Mouse (Mus musculus) CH12.LX (cell line): Measurements from ENCODE around the gene Xrra1. TPM values are rescaled to one million over a fixed set of nuclear protein-coding genes. Genes with fewer than 3 reads are reported as not detected.

Source experiments
- DNase-seq: peaks from one replicate; pipeline ENCODE4 v3.0.0-alpha.2; 2013; ENCODE audit errors: extremely low read depth
- H3K27ac ChIP-seq: 2 replicates; pipeline ENCODE4 v1.5.1; 2012; ENCODE audit warnings: low read depth, mild to moderate bottlenecking, control low read depth, moderate library complexity; ENCODE audit not compliant: insufficient read depth
- H3K27me3 ChIP-seq: replicated peaks from 2 replicates; pipeline ENCODE3; 2012; ENCODE audit warnings: inconsistent platforms
- H3K36me3 ChIP-seq, 2 experiments: replicated peaks in 1 of 2; 2 replicates each; pipeline versions ENCODE3 to v1.6.1; 2012; ENCODE audit warnings: inconsistent platforms in 1 of 2, low read length in 1 of 2, mild to moderate bottlenecking in 1 of 2, mixed read lengths in 1 of 2, moderate library complexity in 1 of 2; ENCODE audit not compliant: control insufficient read depth in 1 of 2, insufficient read depth in 1 of 2
- H3K4me1 ChIP-seq, 2 experiments: 2 replicates each; pipeline ENCODE4 v1.6.1; 2012; ENCODE audit warnings: inconsistent platforms in 1 of 2, moderate library complexity in 1 of 2; ENCODE audit not compliant: insufficient read depth in 2 of 2, control insufficient read depth in 1 of 2
- H3K4me2 ChIP-seq: 2 replicates; pipeline ENCODE4 v1.6.1; 2012; ENCODE audit warnings: low read depth, mild to moderate bottlenecking, control low read depth; ENCODE audit not compliant: poor library complexity, insufficient read depth, severe bottlenecking
- H3K4me3 ChIP-seq, 3 experiments: fragments of 150-350 bp in 1 of 3; sonication (generic) in 1 of 3; replicated peaks in 1 of 3; 2 replicates each; pipeline versions ENCODE3 to v1.5.1; 2011 to 2012; ENCODE audit warnings: low read depth in 2 of 3, low read length in 2 of 3, mild to moderate bottlenecking in 2 of 3, moderate library complexity in 2 of 3, control low read depth in 1 of 3, improper control_type of control experiment in 1 of 3, inconsistent platforms in 1 of 3, mixed read lengths in 1 of 3; ENCODE audit not compliant: poor library complexity in 1 of 3
- H3K79me2 ChIP-seq: replicated peaks from 2 replicates; pipeline ENCODE4 v1.6.1; 2012; ENCODE audit warnings: mild to moderate bottlenecking, moderate library complexity; ENCODE audit not compliant: control insufficient read depth, poor library complexity, insufficient read depth, severe bottlenecking; ENCODE audit errors: extremely low read depth
- H3K9ac ChIP-seq: 2 replicates; pipeline ENCODE4 v1.6.1; 2012; ENCODE audit warnings: low read depth, mild to moderate bottlenecking, control low read depth, moderate library complexity; ENCODE audit not compliant: insufficient read depth
- H3K9me3 ChIP-seq: replicated peaks from 2 replicates; pipeline ENCODE3; 2012; ENCODE audit warnings: low read length, inconsistent platforms, mixed read lengths
- BHLHE40 ChIP-seq: IDR thresholded peaks from 2 replicates; pipeline ENCODE4 v1.6.1; 2011; ENCODE audit warnings: mild to moderate bottlenecking, low read depth, low read length, improper control_type of control experiment
- CHD1 ChIP-seq: IDR thresholded peaks from 2 replicates; pipeline ENCODE4 v1.6.1; 2012; ENCODE audit warnings: low read depth, low read length, improper control_type of control experiment, inconsistent platforms
- CHD2 ChIP-seq: IDR thresholded peaks from 2 replicates; pipeline ENCODE4 v1.6.1; 2011; ENCODE audit warnings: low read length, improper control_type of control experiment
- CTCF ChIP-seq, 2 experiments: IDR thresholded peaks in 1 of 2; conservative IDR thresholded peaks in 1 of 2; 2 replicates each; pipeline ENCODE4 v1.5.1; 2011 to 2012; ENCODE audit warnings: low read depth in 2 of 2, low read length in 2 of 2, improper control_type of control experiment in 1 of 2, inconsistent platforms in 1 of 2, mild to moderate bottlenecking in 1 of 2, moderate library complexity in 1 of 2
- E2F4 ChIP-seq: IDR thresholded peaks from 2 replicates; pipeline ENCODE4 v1.6.1; 2011; ENCODE audit warnings: low read depth, low read length, improper control_type of control experiment; ENCODE audit not compliant: insufficient replicate concordance
- ELF1 ChIP-seq: IDR thresholded peaks from 2 replicates; pipeline ENCODE4 v1.6.1; 2014; ENCODE audit warnings: low read depth, mild to moderate bottlenecking, inconsistent platforms, low read length, improper control_type of control experiment
- EP300 ChIP-seq: IDR thresholded peaks from 2 replicates; pipeline ENCODE4 v1.6.1; 2011; ENCODE audit warnings: low read length, improper control_type of control experiment
- ETS1 ChIP-seq: conservative IDR thresholded peaks from 2 replicates; pipeline ENCODE4 v1.6.1; 2012; ENCODE audit warnings: low read depth, mild to moderate bottlenecking, inconsistent platforms, low read length, improper control_type of control experiment, moderate library complexity
- GABPA ChIP-seq: IDR thresholded peaks from 2 replicates; pipeline ENCODE4 v1.6.1; 2012; ENCODE audit warnings: low read depth, low read length, improper control_type of control experiment, inconsistent platforms; ENCODE audit not compliant: insufficient replicate concordance
- HCFC1 ChIP-seq: IDR thresholded peaks from 2 replicates; pipeline ENCODE4 v1.6.1; 2012; ENCODE audit warnings: low read depth, mild to moderate bottlenecking, inconsistent platforms, low read length, improper control_type of control experiment
- IRF4 ChIP-seq: IDR thresholded peaks from 2 replicates; pipeline ENCODE4 v1.6.1; 2014; ENCODE audit warnings: low read depth, mild to moderate bottlenecking, inconsistent platforms, low read length, improper control_type of control experiment
- JUN ChIP-seq: IDR thresholded peaks from 2 replicates; pipeline ENCODE4 v1.6.1; 2011; ENCODE audit warnings: low read depth, mild to moderate bottlenecking, low read length, improper control_type of control experiment, moderate library complexity; ENCODE audit not compliant: insufficient read depth
- JUND ChIP-seq: conservative IDR thresholded peaks from 2 replicates; pipeline ENCODE4 v1.6.1; 2011; ENCODE audit warnings: low read depth, low read length, improper control_type of control experiment
- KAT2A ChIP-seq: IDR thresholded peaks from 2 replicates; pipeline ENCODE4 v1.6.1; 2012; ENCODE audit warnings: low read length, improper control_type of control experiment, inconsistent platforms; ENCODE audit not compliant: insufficient replicate concordance
- MAFK ChIP-seq: IDR thresholded peaks from 2 replicates; pipeline ENCODE4 v1.6.1; 2011; ENCODE audit warnings: low read length, improper control_type of control experiment; ENCODE audit not compliant: insufficient replicate concordance
- MAX ChIP-seq: IDR thresholded peaks from 2 replicates; pipeline ENCODE4 v1.6.1; 2011; ENCODE audit warnings: low read length, improper control_type of control experiment
- MAZ ChIP-seq: IDR thresholded peaks from 2 replicates; pipeline ENCODE4 v1.6.1; 2012; ENCODE audit warnings: low read depth, mild to moderate bottlenecking, inconsistent platforms, low read length, improper control_type of control experiment, moderate library complexity
- MEF2A ChIP-seq: IDR thresholded peaks from 2 replicates; pipeline ENCODE4 v1.6.1; 2014; ENCODE audit warnings: low read depth, mild to moderate bottlenecking, inconsistent platforms, low read length, improper control_type of control experiment, borderline replicate concordance
- MXI1 ChIP-seq: IDR thresholded peaks from 2 replicates; pipeline ENCODE4 v1.6.1; 2011; ENCODE audit warnings: mild to moderate bottlenecking, low read depth, low read length, improper control_type of control experiment
- MYC ChIP-seq: IDR thresholded peaks from 2 replicates; pipeline ENCODE4 v1.6.1; 2011; ENCODE audit warnings: low read depth, mild to moderate bottlenecking, improper control_type of control experiment, low read length
- NELFE ChIP-seq: IDR thresholded peaks from 2 replicates; pipeline ENCODE4 v1.6.1; 2011; ENCODE audit warnings: low read depth, low read length, improper control_type of control experiment
- NRF1 ChIP-seq: IDR thresholded peaks from 2 replicates; pipeline ENCODE4 v1.6.1; 2014; ENCODE audit warnings: low read depth, mild to moderate bottlenecking, inconsistent platforms, low read length, improper control_type of control experiment, moderate library complexity
- PAX5 ChIP-seq: IDR thresholded peaks from 2 replicates; pipeline ENCODE4 v1.6.1; 2012; ENCODE audit warnings: low read length, inconsistent platforms, mixed read lengths
- POLR2A ChIP-seq: IDR thresholded peaks from 2 replicates; pipeline ENCODE4 v1.6.1; 2011; ENCODE audit warnings: low read depth, mild to moderate bottlenecking, improper control_type of control experiment, low read length
- POLR2AphosphoS2 ChIP-seq: IDR thresholded peaks from 2 replicates; pipeline ENCODE4 v1.6.1; 2011; ENCODE audit warnings: low read depth, low read length, improper control_type of control experiment
- RAD21 ChIP-seq: IDR thresholded peaks from 2 replicates; pipeline ENCODE4 v1.6.1; 2011; ENCODE audit warnings: low read depth, mild to moderate bottlenecking, low read length, improper control_type of control experiment, moderate library complexity
- RCOR1 ChIP-seq: conservative IDR thresholded peaks from 2 replicates; pipeline ENCODE4 v1.6.1; 2012; ENCODE audit warnings: low read depth, mild to moderate bottlenecking, inconsistent platforms, low read length, improper control_type of control experiment
- SIN3A ChIP-seq: IDR thresholded peaks from 2 replicates; pipeline ENCODE4 v1.6.1; 2012; ENCODE audit warnings: low read length, improper control_type of control experiment, inconsistent platforms
- SMC3 ChIP-seq: IDR thresholded peaks from 2 replicates; pipeline ENCODE4 v1.6.1; 2011; ENCODE audit warnings: low read depth, low read length, improper control_type of control experiment
- TBP ChIP-seq: conservative IDR thresholded peaks from 2 replicates; pipeline ENCODE4 v1.6.1; 2011; ENCODE audit warnings: low read depth, low read length, improper control_type of control experiment
- TCF12 ChIP-seq: IDR thresholded peaks from 2 replicates; pipeline ENCODE4 v1.6.1; 2014; ENCODE audit warnings: low read depth, mild to moderate bottlenecking, inconsistent platforms, low read length, improper control_type of control experiment
- UBTF ChIP-seq: IDR thresholded peaks from 2 replicates; pipeline ENCODE4 v1.6.1; 2012; ENCODE audit warnings: low read depth, mild to moderate bottlenecking, inconsistent platforms, low read length, improper control_type of control experiment, moderate library complexity
- USF1 ChIP-seq: IDR thresholded peaks from 2 replicates; pipeline ENCODE4 v1.6.1; 2014; ENCODE audit warnings: low read depth, mild to moderate bottlenecking, inconsistent platforms, low read length, improper control_type of control experiment
- USF2 ChIP-seq: conservative IDR thresholded peaks from 2 replicates; pipeline ENCODE4 v1.6.1; 2011; ENCODE audit warnings: low read depth, low read length, improper control_type of control experiment
- ZC3H11A ChIP-seq: IDR thresholded peaks from 2 replicates; pipeline ENCODE4 v1.6.1; 2012; ENCODE audit warnings: low read depth, mild to moderate bottlenecking, inconsistent platforms, low read length, improper control_type of control experiment
- ZKSCAN1 ChIP-seq: IDR thresholded peaks from 2 replicates; pipeline ENCODE4 v1.6.1; 2012; ENCODE audit warnings: low read depth, inconsistent platforms, low read length, improper control_type of control experiment, borderline replicate concordance
- ZMIZ1 ChIP-seq: IDR thresholded peaks from 2 replicates; pipeline ENCODE4 v1.6.1; 2012; ENCODE audit warnings: low read depth, mild to moderate bottlenecking, inconsistent platforms, low read length, improper control_type of control experiment
- ZNF384 ChIP-seq: IDR thresholded peaks from 2 replicates; pipeline ENCODE4 v1.6.1; 2012; ENCODE audit warnings: low read depth, low read length, improper control_type of control experiment, inconsistent platforms
- dilution Hi-C: fragments of 300-500 bp; cut with MboI; formaldehyde crosslinking; loops from 2 replicates; pipeline ENCODE4 v1.14.3; 2020; ENCODE audit warnings: low sequenced_read_pairs; ENCODE audit not compliant: extremely low pct_unique_long_range_greater_than_20kb, extremely low pct_ligation_motif_present
- in situ Hi-C: fragments of 300-500 bp; cut with MboI; formaldehyde crosslinking; loops from 3 replicates; pipeline ENCODE4 v1.14.3; 2019; ENCODE audit warnings: low sequenced_read_pairs, low pct_ligation_motif_present, low pct_unique_long_range_greater_than_20kb, mixed read lengths
- polyA plus RNA-seq: library from polyadenylated mRNA; unstranded; fragments of >175 nt; gene quantifications from 2 replicates; pipeline ENCODE4 v1.2.1, GENCODE M21; 2012; ENCODE audit warnings: low read depth; ENCODE audit not compliant: insufficient read length
- total RNA-seq, 2 experiments: library from RNA; depleted of rRNA; stranded (reverse); fragments of 300-350 nt in 1 of 2; fragments of >200 nt in 1 of 2; gene quantifications; 2 replicates each; pipeline ENCODE4 v1.2.3; 2012 to 2014

Gene Xrra1
- total and polyA plus RNA-seq, 3 experiments = 0.17 to 0.59 (median 0.49) TPM

DNA sequence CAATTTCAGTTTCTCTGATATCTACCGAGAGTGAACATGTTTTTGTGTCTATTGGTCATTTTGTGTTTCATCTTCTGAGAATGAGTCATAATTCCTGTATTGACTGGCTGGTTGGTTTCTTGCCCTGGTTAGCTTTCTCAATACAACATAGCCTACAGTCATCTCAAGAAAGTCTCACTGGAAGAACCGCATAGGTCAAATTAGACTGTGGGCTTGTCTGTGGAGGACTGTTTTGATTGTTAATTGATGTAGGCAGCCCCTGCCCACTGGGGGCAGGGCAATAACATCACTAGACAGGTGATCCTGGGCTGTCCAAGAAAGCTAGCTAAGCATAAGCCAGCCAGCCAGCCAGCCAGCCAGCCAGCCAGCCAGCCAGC lies 25.1 kb upstream of the Xrra1 start:
- Histone ChIP-seq H3K9me3 (no peaks in the 10 kb centered on the region), H3K27ac (peak overlapping the region; percentile 84)
- dilution Hi-C loops = no loop called here
- no peak for TF ChIP-seq NRF1
- no peak; the same call in 1 of the 2 replicates for TF ChIP-seq MAZ
- peak; percentile 94 for TF ChIP-seq BHLHE40
- no peak for TF ChIP-seq SMC3
- peak; percentile 100 for TF ChIP-seq JUN
- TF ChIP-seq POLR2A = 0 out of 2 replicates have a peak, but pooled peaks have one; percentile 19
- no peak for TF ChIP-seq RAD21
- 0 out of 2 replicates have a peak, but pooled peaks have one; percentile 15 for TF ChIP-seq MXI1
- no peak for TF ChIP-seq ZMIZ1
- no peak for TF ChIP-seq CTCF (conservative IDR thresholded peaks at IDR 0.05 in 1 of 2, IDR thresholded peaks at IDR 0.05 in 1 of 2; ENCODE audit: low read depth in 2 of 2, low read length in 2 of 2)
- TF ChIP-seq KAT2A = no peak
- TF ChIP-seq GABPA = no peak
- TF ChIP-seq CHD2 = peak; percentile 87
- TF ChIP-seq MYC = peak; percentile 41; the same call in 1 of the 2 replicates
- TF ChIP-seq TCF12 = peak; percentile 87
- peak; percentile 95 for TF ChIP-seq MEF2A
- peak; percentile 100 for TF ChIP-seq IRF4
- peak; percentile 99 for TF ChIP-seq ETS1
- TF ChIP-seq CHD1 = no peak
- TF ChIP-seq EP300 = peak; percentile 99
- no peak for TF ChIP-seq ZKSCAN1
- no peak for TF ChIP-seq USF1
- TF ChIP-seq NELFE = no peak
- no peak for TF ChIP-seq ZC3H11A
- peak; percentile 88; the same call in 1 of the 2 replicates for TF ChIP-seq E2F4
- TF ChIP-seq UBTF = no peak; the same call in 1 of the 2 replicates
- 0 out of 2 replicates have a peak, but pooled peaks have one; percentile 27 for TF ChIP-seq TBP
- TF ChIP-seq MAFK = peak; percentile 90
- TF ChIP-seq JUND = peak; percentile 100
- peak; percentile 99 for TF ChIP-seq RCOR1
- no peak for TF ChIP-seq PAX5
- peak; percentile 36; the same call in 1 of the 2 replicates for TF ChIP-seq MAX
- no peak for TF ChIP-seq USF2
- peak; percentile 35; the same call in 1 of the 2 replicates for TF ChIP-seq HCFC1
- peak; percentile 14; the same call in 1 of the 2 replicates for TF ChIP-seq ZNF384
- TF ChIP-seq POLR2AphosphoS2 = no peak
- TF ChIP-seq ELF1 = no peak
- TF ChIP-seq SIN3A = peak; percentile 55; the same call in 1 of the 2 replicates
- TF ChIP-seq, all 38 proteins: peak for 20
- in situ Hi-C loops = no loop called here
- H3K4me3 ChIP-seq = no peak overlapping the region
- no peaks in the 10 kb centered on the region for H3K79me2 ChIP-seq
- DNase-seq = peak; percentile 96
- peaks cover 12 to 58% of the 10 kb centered on the region in 2 experiments; a peak in 3 of 4 replicates for H3K4me1 ChIP-seq
- peaks cover 18 to 30% of the 10 kb centered on the region in 2 experiments for H3K36me3 ChIP-seq
- H3K4me2 ChIP-seq = peak overlapping the region; percentile 100
- no peaks in the 10 kb centered on the region for H3K27me3 ChIP-seq
- peak overlapping the region; percentile 69; the same call in 1 of the 2 replicates for H3K9ac ChIP-seq
